Mouse (Mus musculus): ENCODE measurements at regions not wholly inside any gene's neighbourhood (a gene's known extent, or its start where the extent isn't known, plus 50 kb on each side); places are given as distances from the start of the nearest gene placed in this dataset.

- DNase-seq, result no peak
Observed at GRCm38 (mm10) chr1:77307745-77308144, 207.1 kb downstream of the Epha4 start.

GRCm38 (mm10) chr1:77313119-77313518 lies 201.8 kb downstream of the Epha4 start:
- DNase-seq, result no peak

DNA sequence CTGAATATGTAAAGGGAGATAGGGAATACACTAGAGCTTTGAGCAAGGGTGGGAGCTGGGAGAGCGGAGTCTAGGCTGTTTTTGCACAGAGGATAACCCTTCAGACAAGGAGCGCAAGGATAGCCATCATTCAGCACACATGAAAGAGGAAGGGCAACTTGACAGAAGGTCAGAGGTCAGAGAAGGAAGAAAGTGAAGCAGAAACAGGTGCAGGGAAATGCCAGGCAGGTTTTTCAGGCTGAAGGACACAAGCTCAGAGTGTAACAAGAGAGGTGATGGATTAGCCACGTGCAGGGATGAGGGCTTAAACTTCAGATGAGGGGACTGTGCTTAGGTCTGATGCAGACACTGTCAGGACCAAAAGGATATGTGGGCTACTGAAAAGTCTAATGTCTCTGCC lies 199.5 kb downstream of the Epha4 start:
- DNase-seq, result no peak

DNA sequence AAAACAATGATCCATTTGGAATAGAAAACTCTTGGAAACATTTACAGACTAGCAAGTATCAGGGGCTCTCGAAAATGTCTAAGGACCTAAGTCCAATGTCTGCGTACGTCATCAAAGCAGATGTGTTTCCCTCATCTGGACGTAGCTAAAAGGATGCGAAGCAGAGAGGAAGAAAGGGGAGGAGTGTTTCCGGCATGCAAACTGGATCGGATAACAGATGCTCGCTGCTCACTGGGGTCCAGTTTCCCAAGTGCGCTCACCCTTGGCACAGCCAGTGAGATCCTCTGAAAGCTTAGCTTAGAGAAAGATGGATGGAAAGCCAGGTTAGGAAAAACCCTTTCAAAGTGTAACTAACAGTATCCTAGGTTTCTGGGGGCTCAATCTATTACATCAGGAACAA lies 198.7 kb downstream of the Epha4 start:
- DNase-seq, result no peak

Data from right cerebral cortex, adult 18-20 months (tissue).